Comparison of ENCODE assay signal across 8 mouse cellular contexts in the genomic region with DNA sequence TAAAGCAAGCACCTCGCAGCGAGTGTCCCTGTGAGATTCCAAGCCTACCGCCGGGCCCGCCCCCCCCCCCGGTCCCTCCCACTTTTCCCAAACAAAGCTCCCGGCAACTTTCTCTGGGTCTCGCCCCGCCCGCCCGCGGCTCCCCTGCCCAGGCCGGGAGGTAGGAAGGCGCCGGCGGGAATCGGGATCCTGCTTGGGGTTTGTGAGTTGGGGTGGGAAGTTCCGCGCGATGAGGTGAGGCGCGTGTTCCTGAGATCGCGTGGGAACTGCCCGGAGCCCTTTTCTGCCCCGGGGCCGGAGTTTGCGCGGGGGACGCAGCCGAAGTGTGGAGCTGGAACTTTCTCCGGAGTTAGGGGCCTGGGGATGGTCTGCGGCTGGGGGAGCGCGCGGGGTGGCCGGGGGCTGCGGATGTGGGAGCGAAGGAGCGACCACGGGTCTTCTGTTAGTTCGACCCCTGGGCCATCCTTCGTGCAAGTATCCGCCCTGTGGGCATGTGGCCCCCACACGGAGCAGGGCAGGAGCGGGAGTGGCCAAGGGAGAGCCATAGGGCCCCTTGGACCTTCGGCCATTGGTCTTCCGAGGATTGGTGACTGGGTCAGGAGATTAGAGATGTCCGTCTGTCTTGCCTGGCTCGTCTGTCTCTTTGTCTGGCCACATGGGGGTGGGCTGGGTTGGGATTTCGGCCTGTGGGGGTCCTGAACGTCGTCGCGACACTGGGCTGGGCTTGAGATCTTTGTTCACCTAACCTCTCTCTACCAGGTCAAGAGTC. TPM values are rescaled to one million over a fixed set of nuclear protein-coding genes. Genes with fewer than 3 reads are reported as not detected.
A peak's percentile ranks its signal among the peaks of the same experiment; 100 is the strongest.
DNase-seq lines count a peak whose midpoint lies in the region; ATAC-seq and TF ChIP-seq lines count a peak whose summit lies in the region.

A gene (plus strand): TSS at position 81 of the 769 bp plus-strand sequence.

- no peak for TF ChIP-seq CTCF in hindbrain, postnatal 0 days (IDR thresholded peaks at IDR 0.05; ENCODE audit: low read depth)
- no peak for TF ChIP-seq CTCF in lung, adult 2 months (IDR thresholded peaks at IDR 0.05; ENCODE audit: insufficient read depth, low read length)

- peaks cover 20% of the 10 kb centered on the region for H3K27me3 ChIP-seq in forebrain, embryonic 13.5 days
- 0 out of 2 replicates have a peak, but pooled peaks cover 5% of the 10 kb centered on the region for H3K27me3 ChIP-seq in hindbrain, postnatal 0 days (ENCODE audit: insufficient read depth, low read length)

- H3K27ac ChIP-seq in forebrain, embryonic 13.5 days = peak within 1 kb of the TSS; percentile 86
- H3K27ac ChIP-seq in hindbrain, postnatal 0 days = peak within 1 kb of the TSS; percentile 81

- DNase-seq in 3T3-L1 (ENCODE audit: low read depth, low spot score) (peak; percentile 70), ZHBTc4 (ENCODE audit: low read depth, low spot score) (peak; percentile 92)
- peak; percentile 48 for DNase-seq in hindbrain, postnatal 0 days (ENCODE audit: low spot score)
- DNase-seq in lung, adult 2 months = peak; percentile 33
- peak; percentile 74 for DNase-seq in ovary, postnatal 36 days (ENCODE audit: low spot score)
- no peak for DNase-seq in thymus, postnatal 25 days
- DNase-seq in thymus, postnatal 0 days (ENCODE audit: low spot score) = no peak

- no peaks in the 10 kb centered on the region for H3K9me3 ChIP-seq in forebrain, embryonic 13.5 days (replicated peaks)
- no peaks in the 10 kb centered on the region for H3K9me3 ChIP-seq in hindbrain, postnatal 0 days (ENCODE audit: low read length)

- ATAC-seq in forebrain, embryonic 13.5 days = peak; percentile 60
- peak; percentile 60 for ATAC-seq in hindbrain, postnatal 0 days

- under 1% methylated on average over 54 of the region's 55 CpGs for WGBS in forebrain, embryonic 13.5 days
- under 1% methylated on average over 54 of the region's 55 CpGs for WGBS in hindbrain, postnatal 0 days
- WGBS in lung, adult 2 months = 2% methylated on average over 52 of the region's 55 CpGs

- peak within 1 kb of the TSS; percentile 88 for H3K9ac ChIP-seq in forebrain, embryonic 13.5 days
- H3K9ac ChIP-seq in hindbrain, postnatal 0 days (replicated peaks; ENCODE audit: low read length) = peak within 1 kb of the TSS; percentile 66

- peaks cover 48% of the 10 kb centered on the region for H3K4me1 ChIP-seq in forebrain, embryonic 13.5 days
- peaks cover 14% of the 10 kb centered on the region; the same call in 1 of the 2 replicates for H3K4me1 ChIP-seq in hindbrain, postnatal 0 days (ENCODE audit: insufficient read depth, low read length)
- H3K4me1 ChIP-seq in lung, adult 2 months (ENCODE audit: control insufficient read depth, insufficient read depth, low read length) = peaks cover 6% of the 10 kb centered on the region; the same call in 1 of the 2 replicates

- peaks cover 36% of the 10 kb centered on the region for H3K36me3 ChIP-seq in forebrain, embryonic 13.5 days (ENCODE audit: poor library complexity, severe bottlenecking)
- no peaks in the 10 kb centered on the region; the same call in 1 of the 2 replicates for H3K36me3 ChIP-seq in hindbrain, postnatal 0 days (ENCODE audit: insufficient read depth, low read length)

- TF ChIP-seq POLR2A in lung, adult 2 months (IDR thresholded peaks at IDR 0.05; ENCODE audit: borderline replicate concordance, extremely low read depth, low read depth, low read length) = peak; percentile 23; the same call in 1 of the 2 replicates

- peak within 1 kb of the TSS; percentile 66 for H3K4me3 ChIP-seq in forebrain, embryonic 13.5 days
- H3K4me3 ChIP-seq in hindbrain, postnatal 0 days (ENCODE audit: low read length) = peak within 1 kb of the TSS; percentile 50
- H3K4me3 ChIP-seq in lung, adult 2 months (replicated peaks; ENCODE audit: extremely low read depth, low read depth, low read length) = peak within 1 kb of the TSS; percentile 83

- peak within 1 kb of the TSS; percentile 82 for H3K4me2 ChIP-seq in forebrain, embryonic 13.5 days
- peak within 1 kb of the TSS; percentile 71 for H3K4me2 ChIP-seq in hindbrain, postnatal 0 days (ENCODE audit: low read depth, low read length)

RNA-seq across cellular contexts. Expression of the gene that starts here (rescaled TPM):
- polyA plus RNA-seq in forebrain, embryonic 13.5 days (2015; fragmentation: Nextera tagmentation; extraction: Ambion mirVana) = 181 and 198 TPM in 2 replicates
- 58.0 and 73.6 TPM in 2 replicates for total RNA-seq in hindbrain, postnatal 0 days (2014; rRNA removed)
- polyA plus RNA-seq in hindbrain, postnatal 0 days (2015; fragmentation: Nextera tagmentation; extraction: Ambion mirVana) = 36.0 and 37.3 TPM in 2 replicates
- 37.6 and 44.1 TPM in 2 replicates for polyA plus RNA-seq in lung, adult 2 months (2012; rRNA removed)
- 4.8 and 5.1 TPM in 2 replicates for polyA plus RNA-seq in thymus, postnatal 0 days (2015; fragmentation: Nextera tagmentation; extraction: Ambion mirVana)

Comparison
In these comparisons a context has a peak if more than half of its experiments do, and no peak if none do; other contexts are left out.
1. DNase-seq: peak in 3T3-L1 (single experiment), ZHBTc4 (single experiment), hindbrain, postnatal 0 days (single experiment), lung, adult 2 months (single experiment) and ovary, postnatal 36 days (single experiment); none in thymus, postnatal 25 days (single experiment) and thymus, postnatal 0 days (single experiment).
2. Peak in every context shown above with its lines, with median percentiles within 50 percentile points of each other: H3K4me3 ChIP-seq.